Mouse (Mus musculus): ENCODE results near the gene Bend7.

Bend7 gene

DNA sequence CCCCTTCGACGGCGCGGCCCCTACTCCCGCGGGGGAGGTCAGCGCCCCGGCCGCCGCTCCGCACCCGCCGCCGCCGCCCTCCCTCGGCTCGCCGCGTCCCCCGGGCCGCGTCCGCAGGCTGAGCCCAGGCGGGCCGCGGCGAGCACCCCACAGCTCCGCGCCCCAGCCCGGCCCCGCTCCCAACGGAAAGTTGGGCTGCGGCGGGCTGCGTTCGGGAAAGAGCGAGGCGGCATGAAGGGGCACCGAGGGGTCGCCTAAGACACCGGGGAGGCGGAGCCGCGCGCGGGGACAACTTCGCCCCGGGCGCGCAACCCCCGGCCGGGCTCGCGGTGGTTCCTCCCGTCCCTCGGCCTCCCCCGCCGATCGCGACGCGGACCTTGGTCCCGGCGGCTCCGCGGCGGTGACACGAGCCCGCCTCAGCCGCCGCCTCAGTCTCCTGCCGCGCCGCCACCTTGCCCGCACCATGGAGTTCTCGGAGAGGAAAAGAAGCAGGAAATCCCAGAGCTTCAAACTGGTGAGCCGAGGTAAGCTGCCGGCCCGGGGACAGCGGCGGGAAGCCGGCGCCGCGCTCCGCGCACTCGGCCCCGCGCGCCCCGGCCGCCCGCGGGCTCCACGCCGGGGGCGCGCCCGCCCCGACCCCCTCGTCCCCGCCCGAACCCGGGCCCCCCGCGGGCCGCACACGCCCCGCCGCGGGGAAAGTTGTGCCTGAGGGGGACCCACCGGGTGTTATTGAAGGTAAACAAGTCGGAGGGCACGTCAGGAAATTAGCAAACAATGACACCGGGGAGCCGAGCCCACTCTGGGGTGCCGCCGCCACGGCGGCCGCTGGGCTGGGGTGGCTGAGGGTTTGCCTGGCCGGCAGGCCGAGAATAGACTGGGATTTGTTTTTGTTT, at the start of gene Bend7:
Gene Bend7 (plus strand): TSS at position 63 of the 893 bp plus-strand sequence.
- DNase-seq (ENCODE audit: low read depth, low spot score), result peak; percentile 38

DNA sequence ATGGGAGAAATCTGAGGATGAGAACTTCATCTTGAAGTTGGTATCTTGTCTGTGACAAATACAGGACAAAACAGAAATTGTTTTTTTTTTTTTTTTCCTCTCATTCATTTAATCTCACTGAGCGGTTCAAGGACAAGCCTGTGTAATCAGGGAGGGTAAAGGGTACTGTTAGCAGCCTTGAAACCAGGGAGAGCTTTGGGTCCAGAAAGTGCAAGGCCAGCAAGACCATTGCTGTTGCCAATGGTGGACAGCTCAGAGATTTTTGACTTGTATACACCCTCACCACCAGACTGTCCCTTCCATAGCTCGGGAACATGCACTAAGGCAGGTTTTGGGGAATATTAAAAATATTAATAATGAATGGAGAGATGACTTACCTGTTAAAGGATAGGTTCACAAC, 49.0 kb upstream of the Bend7 start:
- no peak for DNase-seq (ENCODE audit: low read depth, low spot score)

DNA sequence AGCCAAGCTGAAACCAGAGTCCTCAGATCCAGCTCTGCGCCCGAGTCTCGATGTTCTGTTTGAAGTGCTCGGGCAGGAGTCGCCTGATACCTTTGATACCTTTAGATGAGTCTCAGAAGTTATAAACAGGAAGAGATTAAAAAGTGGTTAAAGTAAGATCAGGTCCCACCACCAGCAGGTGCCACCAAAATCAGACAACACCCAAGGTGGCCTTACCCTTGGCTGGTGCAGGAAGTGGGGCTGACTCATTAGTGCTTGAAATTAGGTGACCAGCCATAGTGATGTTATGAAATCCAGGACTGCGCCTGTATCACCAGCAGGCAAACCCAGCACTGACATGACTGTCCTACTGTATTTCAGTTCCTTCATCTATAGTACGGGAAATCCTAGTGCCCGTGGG, 47.9 kb upstream of the Bend7 start:
- peak; percentile 39 for DNase-seq (ENCODE audit: low read depth, low spot score)

DNA sequence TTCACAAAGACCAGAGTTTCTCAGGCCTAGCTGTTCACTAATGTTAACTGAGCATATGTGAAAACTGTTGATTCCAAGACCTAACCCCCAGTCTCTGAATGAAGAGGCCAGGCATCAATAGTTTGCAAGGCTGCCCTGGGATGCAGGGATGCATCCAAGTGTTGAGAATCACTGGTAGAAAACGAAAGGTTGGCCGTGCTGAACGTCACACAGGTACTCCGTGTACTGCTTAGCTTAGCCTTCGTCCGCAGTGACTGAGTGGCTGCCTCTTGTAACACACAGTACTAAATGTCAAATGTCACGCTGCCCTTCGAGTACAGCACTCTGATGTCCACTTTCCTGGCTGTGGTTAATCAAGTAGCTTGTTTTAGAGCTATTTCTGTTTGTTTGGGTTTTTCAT, 46.0 kb upstream of the Bend7 start:
- DNase-seq (ENCODE audit: low read depth, low spot score), result no peak

DNA sequence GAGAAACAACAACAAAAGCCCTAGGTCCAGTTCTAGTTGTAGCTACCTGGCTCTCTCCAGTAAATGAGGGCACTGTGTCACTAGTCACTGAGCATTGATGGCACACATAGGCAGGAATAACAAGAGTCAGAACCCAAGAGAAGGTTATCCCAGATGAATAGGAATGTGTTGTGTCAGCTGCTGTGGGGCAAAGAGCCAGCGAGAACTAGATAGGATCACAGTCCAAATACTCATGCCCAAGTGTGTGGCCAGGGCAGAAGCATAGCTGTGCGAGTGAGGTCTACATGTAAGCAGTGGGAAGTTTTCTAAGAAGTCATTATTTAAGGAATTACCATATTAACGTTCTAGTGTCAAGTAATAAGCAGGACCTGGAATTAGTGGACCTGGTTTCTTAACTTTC, 37.7 kb upstream of the Bend7 start:
- DNase-seq (ENCODE audit: low read depth, low spot score), result no peak

DNA sequence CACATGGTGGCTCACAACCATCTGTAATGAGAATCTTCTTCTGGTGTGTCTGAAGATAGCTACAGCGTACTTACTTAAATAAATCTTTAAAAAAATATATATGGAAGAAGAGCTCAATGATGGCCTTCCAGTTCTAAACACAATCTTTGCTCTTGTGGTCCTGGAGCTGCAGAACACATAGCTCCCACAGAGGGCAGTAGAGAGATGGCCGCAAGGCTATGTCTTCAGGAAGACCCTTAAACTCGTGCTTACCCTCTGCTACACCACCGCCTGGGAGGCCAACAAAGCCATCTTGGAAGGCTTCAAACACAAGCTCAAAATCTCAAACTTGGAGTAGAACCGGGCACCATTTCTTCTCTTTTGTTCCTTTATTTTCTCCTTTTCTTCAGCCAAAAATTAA, 6.4 kb upstream of the Bend7 start:
- DNase-seq (ENCODE audit: low read depth, low spot score), result peak; percentile 83

DNA sequence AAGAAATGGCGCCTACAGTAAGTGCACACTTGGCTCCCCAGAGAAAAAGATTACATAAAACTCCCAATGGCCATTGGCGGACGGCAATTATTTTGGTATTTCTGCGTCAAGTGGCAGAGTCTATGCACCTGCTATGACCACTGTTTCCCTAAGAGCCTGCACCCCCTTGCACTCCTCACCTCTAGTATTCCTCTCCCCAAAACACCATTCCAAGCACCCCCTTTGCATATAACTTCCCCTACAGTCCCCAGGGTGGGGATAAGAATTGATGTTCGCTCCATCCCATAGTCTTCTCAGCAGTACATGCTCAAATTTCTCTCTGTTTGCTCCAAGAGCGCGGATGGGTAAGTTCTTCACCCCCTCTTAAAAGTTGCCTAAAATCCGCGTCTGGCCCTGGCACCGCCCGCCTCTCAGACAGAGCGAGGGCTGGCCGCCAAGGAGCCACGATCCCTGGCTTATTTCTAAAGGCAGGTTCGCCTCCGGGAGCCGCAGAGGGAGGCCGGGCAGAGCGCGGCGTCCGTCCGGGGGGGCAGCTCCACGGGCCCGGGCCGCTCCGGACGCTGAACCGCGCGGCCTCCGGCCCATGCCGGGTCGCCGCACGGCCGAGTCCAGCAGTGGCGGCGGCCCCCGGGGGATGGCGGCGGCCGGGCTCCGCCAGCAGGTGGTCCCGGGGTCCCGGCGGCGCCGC, 406 bp upstream of the Bend7 start:
- peak; percentile 54 for DNase-seq (ENCODE audit: low read depth, low spot score)

DNA sequence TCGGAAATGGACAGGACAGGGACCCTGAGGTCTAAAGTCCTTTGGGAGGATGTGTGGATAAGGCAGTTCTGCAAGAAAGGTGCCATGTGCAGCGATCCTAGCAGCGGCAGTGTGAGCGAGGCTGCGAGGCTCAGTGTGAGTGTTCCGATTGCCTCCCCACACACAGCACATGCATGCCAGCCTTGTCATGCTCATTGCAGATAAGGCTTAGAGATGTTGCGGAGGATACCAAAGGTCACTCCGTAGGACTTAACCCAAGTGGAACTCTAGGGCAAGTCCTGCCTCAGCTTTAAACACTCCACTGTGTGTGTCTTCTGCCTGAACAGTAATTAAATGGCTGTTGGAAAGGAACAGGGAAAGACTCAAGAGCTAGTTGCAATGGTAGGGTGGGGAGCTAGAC, 5.5 kb downstream of the Bend7 start:
- DNase-seq (ENCODE audit: low read depth, low spot score), result no peak

DNA sequence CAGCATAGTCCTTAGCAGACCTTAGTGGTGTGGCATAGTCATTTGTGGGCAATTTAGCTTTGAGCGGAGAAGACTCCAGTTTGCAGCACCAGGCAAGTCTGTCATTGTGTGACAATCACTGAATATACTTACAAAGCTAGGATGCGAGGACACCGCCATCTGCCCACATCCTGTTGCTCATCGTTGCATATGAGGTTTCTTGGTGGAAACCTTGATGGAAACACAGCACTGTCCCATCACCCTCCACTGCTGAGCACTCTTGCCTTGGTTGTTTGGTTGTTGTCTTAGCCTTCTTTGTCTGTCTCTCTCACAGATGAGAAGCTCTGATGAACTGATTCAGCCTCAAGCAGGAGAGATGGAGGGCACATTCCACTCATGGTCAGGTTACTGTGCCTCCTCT, 12.5 kb downstream of the Bend7 start:
- DNase-seq (ENCODE audit: low read depth, low spot score), result no peak

DNA sequence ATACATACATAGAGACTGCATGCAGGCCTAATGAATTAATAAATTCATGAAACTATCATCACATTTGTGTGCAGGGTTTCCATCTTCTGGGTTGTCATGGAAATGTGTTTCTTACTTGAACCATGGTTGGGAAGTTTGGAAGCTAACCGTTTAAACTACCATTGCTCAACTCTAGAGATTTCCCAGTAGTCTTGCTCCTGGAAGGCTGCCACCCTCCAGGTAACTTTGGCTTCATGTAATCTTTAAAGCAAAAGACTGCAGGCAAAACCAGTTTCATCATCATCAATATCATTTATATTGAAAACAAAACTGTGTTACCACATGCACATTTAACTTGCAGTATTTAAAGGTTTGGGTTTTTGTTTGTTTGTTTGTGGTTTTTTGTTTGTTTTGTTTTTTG, 16.3 kb downstream of the Bend7 start:
- no peak for DNase-seq (ENCODE audit: low read depth, low spot score)

DNA sequence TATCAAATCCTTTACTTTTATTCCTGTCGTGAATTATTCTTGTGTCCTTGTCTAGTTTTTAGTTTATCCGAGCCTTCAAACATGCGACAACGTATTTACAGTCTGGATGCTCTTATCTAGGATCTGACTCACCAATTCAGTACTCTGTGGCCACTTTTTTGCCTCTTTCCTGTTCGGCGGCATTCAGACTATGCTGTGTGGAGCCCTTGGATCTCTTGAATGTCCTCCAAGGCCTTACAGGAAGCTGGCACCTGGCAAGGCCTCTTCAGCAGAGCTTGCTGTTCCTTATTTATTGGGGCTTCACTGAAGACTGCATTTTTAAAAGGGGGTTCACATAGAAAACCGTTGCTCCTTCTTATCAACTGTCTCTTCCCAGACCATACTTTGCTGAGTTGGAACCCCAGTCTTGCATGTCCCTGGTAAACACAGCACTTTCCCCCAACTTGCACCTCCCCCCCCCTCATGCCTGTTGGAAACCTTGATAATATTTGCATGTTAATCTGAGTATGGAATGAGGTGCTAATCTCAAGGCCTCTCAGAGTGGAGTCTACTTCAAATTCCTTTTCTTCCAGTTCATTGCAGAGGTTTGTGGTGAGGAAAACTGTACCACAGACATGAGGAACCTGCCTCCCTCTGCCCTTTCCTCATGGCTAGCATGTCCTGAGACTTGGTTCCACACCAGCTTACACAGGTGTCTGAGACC, 18.6 kb downstream of the Bend7 start:
- no peak for DNase-seq (ENCODE audit: low read depth, low spot score)

DNA sequence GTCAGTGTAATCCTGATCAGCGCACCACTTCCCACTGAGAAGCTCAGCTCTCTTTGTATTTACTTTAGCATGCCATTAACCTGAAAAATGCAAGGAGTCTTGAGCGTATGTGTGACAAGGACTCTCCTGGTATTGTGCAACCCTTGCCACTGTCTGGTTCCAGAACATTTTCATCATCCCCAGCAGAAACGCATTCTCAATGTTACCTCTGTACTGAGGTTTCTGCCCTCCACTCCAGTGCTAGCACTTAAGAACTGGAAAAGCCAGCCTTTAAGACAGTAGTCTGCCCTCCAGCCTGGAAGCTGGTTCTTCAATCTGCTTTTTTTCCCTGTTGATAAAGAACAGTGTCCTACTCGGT, 19.1 kb downstream of the Bend7 start:
- no peak for DNase-seq (ENCODE audit: low read depth, low spot score)

DNA sequence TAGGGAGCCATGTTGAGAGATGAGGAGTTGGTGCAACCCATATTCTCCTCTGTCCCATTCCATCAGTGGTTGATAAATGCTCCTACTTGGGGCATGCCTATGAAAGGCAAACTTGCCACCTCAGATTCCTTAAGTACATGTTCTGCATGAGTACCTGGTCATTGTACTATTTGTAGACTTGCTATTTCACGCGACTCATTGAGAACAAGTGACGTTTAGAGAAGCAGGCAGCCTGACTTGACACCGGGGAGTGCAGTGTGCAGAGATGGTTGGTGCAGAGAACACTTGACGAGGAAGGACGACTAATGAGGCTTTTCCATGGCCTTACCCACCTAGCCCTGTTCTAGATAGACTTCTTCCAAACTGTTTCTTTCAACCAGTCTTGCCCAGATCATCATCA, 34.3 kb downstream of the Bend7 start:
- DNase-seq (ENCODE audit: low read depth, low spot score), result no peak

DNA sequence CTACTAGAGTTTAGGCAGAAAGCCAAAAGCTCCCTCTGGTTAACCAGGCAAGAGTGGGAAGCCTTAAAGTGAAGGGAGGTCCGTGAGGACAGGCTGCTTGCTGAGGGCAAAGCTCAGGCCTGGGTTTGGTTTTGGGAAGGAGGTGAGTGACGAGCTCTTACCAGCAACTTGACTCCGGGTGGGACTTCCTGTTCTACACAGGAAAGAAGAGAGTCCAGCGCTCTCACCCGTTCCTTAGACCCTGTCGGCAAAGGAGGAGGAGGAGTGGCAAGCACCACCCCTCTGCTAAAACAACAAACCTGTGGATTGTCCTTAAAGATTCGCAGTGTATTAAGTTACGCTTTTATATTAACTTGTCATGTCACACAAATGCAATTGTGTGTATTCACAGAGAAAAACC, 38.1 kb downstream of the Bend7 start:
- DNase-seq (ENCODE audit: low read depth, low spot score), result no peak

DNA sequence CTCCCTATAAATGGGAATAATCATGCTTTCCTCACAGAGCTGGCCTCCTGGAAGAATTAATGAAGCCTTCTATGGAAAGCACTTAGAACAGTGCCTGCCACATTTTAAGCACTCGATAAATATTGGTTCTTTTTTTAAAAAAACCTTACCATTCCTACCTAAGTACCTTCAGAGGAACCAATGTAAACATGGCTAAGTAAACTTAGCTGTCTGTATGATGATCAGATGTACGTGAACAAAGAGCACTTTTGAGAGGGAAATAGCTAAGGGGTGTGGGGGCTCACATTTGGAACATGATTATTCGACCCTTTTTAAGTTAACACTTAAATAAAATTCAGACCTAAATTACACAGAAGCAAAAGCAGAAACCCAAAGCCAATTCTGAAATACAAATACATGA, 39.6 kb downstream of the Bend7 start:
- DNase-seq (ENCODE audit: low read depth, low spot score), result no peak

DNA sequence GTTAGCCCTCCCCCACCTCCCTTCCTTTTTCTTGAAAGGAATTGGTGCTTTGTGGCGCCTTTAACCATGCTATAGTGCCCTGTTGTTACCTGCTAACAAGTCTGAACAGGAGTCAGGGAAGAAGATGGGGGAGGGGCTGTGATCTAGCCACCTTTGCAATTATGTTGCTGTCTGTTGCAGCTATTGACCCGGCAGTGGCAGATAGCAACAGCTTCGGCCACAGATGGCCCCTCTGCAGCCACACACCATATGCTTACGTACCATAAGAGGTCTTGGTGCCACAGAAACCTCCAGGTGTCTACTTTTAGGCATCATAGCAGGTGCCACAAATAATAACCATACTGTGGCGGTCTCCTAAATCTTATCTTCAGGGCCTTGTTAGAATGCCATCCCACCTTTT, 43.1 kb downstream of the Bend7 start:
- no peak for DNase-seq (ENCODE audit: low read depth, low spot score)

DNA sequence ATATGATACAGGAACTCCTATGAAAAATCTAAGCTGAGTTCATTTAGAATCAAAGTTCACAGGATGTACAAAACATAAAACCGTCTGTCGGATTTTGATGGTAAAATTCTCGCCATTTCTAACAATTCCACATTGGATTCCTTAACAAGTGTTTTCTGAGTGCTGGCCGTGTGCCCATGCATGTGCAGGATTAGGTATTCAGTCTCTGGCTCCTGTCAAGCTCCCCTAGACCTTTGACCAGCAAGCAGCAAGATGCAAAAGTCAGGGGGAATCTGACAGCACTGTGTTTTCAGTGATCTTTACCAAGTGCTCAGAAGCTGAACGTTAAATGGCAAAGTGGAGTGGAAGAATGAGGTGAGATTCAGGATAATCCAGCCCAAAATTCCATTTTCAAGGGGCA, 44.3 kb downstream of the Bend7 start:
- DNase-seq (ENCODE audit: low read depth, low spot score), result no peak

DNA sequence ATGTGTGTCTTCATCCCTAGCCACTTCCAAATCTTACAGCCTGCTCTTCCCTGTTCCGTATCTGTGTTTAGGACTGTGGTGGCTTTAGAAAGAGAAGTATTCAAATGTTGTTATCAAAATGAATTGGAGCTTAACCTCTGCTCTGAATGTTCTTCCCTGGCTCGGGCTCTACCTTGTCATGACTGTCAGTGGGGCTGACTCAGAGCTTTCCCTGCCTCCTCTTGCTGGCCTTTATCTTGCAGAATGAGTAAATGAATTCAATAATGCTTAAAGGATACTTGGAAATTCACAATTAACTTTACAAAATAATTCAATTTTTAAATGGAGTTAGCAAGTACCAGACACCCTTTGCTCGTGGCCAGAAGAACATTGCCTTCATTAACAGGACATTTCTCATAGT, 46.4 kb downstream of the Bend7 start:
- DNase-seq (ENCODE audit: low read depth, low spot score), result no peak

DNA sequence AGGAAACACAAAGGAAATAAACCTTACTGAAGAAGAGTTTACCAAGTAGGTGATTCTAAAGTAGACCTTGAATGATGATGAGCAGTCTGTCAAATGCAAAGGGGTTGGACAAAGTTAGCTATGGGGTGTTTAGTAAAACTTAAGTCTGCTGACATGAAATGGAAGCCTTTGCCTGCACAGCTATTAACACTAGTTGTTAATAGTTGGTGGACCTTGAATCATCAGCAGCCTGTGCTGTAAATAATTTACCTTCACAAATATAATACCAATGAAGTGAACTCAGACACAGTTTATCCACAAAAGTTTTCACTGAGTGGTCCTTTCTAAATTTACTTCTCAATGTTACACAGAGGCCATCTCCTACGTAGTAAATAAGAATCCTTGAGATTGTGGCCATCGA, 52.7 kb downstream of the Bend7 start:
- no peak for DNase-seq (ENCODE audit: low read depth, low spot score)

DNA sequence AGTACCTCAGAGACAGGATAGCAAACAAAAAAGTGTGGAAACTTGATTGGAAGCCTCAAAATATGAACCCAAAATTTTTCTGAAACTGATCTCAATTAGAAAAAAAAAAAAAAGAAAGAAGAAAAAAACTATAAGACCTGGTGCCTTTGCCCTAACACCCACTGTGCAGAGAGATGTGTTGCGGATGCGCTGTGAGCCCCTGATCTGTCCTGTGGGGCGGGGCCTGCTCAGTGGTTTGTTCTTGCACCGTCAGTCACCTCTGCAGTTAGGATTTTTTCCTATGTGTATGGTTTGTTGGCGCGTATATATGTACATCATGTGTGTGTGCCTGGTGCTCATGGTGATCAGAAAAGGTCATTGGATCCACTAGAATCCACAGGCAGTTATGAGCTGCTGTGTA, 56.3 kb downstream of the Bend7 start:
- DNase-seq (ENCODE audit: low read depth, low spot score), result no peak

DNA sequence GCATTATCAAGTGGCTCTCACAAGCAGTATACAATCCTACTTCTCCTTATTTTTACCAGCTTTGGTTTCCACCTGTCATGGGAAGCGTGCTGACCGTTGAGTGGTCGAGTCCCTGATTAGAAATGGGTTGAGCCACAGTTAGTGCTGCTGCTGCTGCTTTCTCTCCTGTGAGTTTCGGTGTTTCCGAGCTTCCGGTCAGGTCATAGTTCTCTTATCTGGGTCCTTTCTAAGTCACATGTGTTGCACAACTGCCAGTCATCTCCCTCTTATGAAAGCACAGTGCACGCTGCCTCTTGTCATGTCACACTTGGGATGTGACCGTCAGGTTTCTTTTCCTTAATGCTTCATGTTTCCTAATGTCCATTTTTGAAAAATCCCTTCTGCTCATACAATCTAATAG, 59.7 kb downstream of the Bend7 start:
- no peak for DNase-seq (ENCODE audit: low read depth, low spot score)

DNA sequence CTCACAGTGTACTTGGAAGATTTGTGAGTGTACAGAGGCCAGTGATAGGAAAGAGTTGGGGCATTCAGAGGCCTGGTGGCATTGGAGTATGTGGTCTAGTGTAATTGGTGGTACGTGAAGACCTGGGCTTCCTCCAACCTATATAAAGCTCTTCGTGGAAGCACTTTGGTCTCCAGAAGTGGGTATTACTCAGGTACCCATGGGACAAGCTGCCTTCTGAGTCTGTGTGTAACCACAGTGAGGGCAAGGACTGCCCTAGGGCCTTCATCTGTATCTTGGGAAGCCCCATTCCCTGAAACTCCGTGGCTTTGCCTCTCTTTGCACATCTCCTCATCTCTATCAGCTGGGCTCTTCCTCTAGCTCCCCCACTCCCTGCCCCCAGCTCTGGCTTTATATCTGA, 64.0 kb downstream of the Bend7 start:
- no peak for DNase-seq (ENCODE audit: low read depth, low spot score)

DNA sequence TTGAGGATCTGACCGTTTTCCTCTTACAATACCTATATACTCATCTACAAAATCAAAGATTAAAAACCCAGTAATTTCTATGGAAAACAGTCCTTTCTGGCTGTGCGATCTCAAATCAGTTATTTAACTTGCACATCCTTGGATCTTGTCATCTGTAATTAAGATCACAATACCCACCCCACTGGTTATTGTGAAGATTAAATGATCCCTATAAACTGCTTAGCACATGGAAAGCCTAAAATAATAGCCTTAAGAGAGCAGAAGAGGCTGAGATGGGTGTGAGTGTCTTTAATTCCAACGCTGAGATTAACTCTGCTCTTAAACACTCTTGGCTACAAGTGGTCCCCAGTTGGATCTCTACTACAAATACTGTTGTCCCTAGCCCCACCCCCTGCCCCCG, 64.8 kb downstream of the Bend7 start:
- DNase-seq (ENCODE audit: low read depth, low spot score), result no peak

Measured in R1 (cell line).